Mouse (Mus musculus): ENCODE measurements around the gene Fry. TPM values are rescaled to one million over a fixed set of nuclear protein-coding genes. Genes with fewer than 3 reads are reported as not detected.

Gene Fry
- polyA plus RNA-seq, 1 experiment from 2014 or later, result 3.2 TPM

- no peaks in the 10 kb centered on the region for H3K9me3 ChIP-seq (ENCODE audit: low read length)
- DNase-seq (no peak), ATAC-seq (no peak)
- H3K36me3 ChIP-seq (replicated peaks; ENCODE audit: insufficient read depth, low read length), result no peaks in the 10 kb centered on the region
- H3K27ac ChIP-seq (ENCODE audit: low read depth), result no peak overlapping the region
- no peaks in the 10 kb centered on the region for H3K27me3 ChIP-seq (ENCODE audit: insufficient read depth, low read length)
- TF ChIP-seq EP300 (IDR thresholded peaks at IDR 0.05; ENCODE audit: low read depth) (no peak), CTCF (IDR thresholded peaks at IDR 0.05; ENCODE audit: low read depth) (no peak)
- H3K4me3 ChIP-seq (ENCODE audit: low read depth, low read length), result no peak overlapping the region
- H3K9ac ChIP-seq (replicated peaks), result no peak overlapping the region
- 73% methylated on average over 6 of the region's 6 CpGs for WGBS (ENCODE audit: insufficient replicate concordance)
- H3K4me2 ChIP-seq (ENCODE audit: low read depth, low read length), result no peak overlapping the region
- no peaks in the 10 kb centered on the region for H3K4me1 ChIP-seq (ENCODE audit: insufficient read depth)
These were observed 392.2 kb downstream of the Fry start for GRCm38 (mm10) chr5:150510451-150511225.

- Histone ChIP-seq H3K9ac (replicated peaks) (no peak overlapping the region), H3K4me3 (ENCODE audit: low read depth, low read length) (no peak overlapping the region), H3K4me2 (ENCODE audit: low read depth, low read length) (no peak overlapping the region), H3K4me1 (ENCODE audit: insufficient read depth) (no peaks in the 10 kb centered on the region), H3K27me3 (ENCODE audit: insufficient read depth, low read length) (no peaks in the 10 kb centered on the region), H3K27ac (ENCODE audit: low read depth) (no peak overlapping the region), H3K36me3 (replicated peaks; ENCODE audit: insufficient read depth, low read length) (no peaks in the 10 kb centered on the region), H3K9me3 (ENCODE audit: low read length) (no peaks in the 10 kb centered on the region)
- 75% methylated on average over 4 of the region's 4 CpGs for WGBS (ENCODE audit: insufficient replicate concordance)
- DNase-seq (no peak), ATAC-seq (no peak)
- no peak for TF ChIP-seq EP300 (IDR thresholded peaks at IDR 0.05; ENCODE audit: low read depth)
- TF ChIP-seq CTCF (IDR thresholded peaks at IDR 0.05; ENCODE audit: low read depth), result peak; percentile 35
These were observed 394.8 kb downstream of the Fry start for GRCm38 (mm10) chr5:150513264-150513663.

- no peak overlapping the region for H3K9ac ChIP-seq (replicated peaks)
- no peak overlapping the region for H3K27ac ChIP-seq (ENCODE audit: low read depth)
- ATAC-seq (no peak), DNase-seq (no peak)
- no peak overlapping the region for H3K4me3 ChIP-seq (ENCODE audit: low read depth, low read length)
- no peaks in the 10 kb centered on the region for H3K27me3 ChIP-seq (ENCODE audit: insufficient read depth, low read length)
- no peaks in the 10 kb centered on the region for H3K4me1 ChIP-seq (ENCODE audit: insufficient read depth)
- WGBS (ENCODE audit: insufficient replicate concordance), result 70% methylated on average over 1 of the region's 1 CpGs
- H3K4me2 ChIP-seq (ENCODE audit: low read depth, low read length), result no peak overlapping the region
- TF ChIP-seq EP300 (IDR thresholded peaks at IDR 0.05; ENCODE audit: low read depth) (no peak), CTCF (IDR thresholded peaks at IDR 0.05; ENCODE audit: low read depth) (no peak)
- no peaks in the 10 kb centered on the region for H3K36me3 ChIP-seq (replicated peaks; ENCODE audit: insufficient read depth, low read length)
- no peaks in the 10 kb centered on the region for H3K9me3 ChIP-seq (ENCODE audit: low read length)
These were observed 395.6 kb downstream of the Fry start for GRCm38 (mm10) chr5:150514027-150514426.

GRCm38 (mm10) chr5:150518064-150518463 is 399.6 kb downstream of the Fry start, which contains the start of gene Zar1l:
Zar1l (minus strand) TSS chr5:150518164.
- WGBS (ENCODE audit: insufficient replicate concordance), result 56% methylated on average over 4 of the region's 4 CpGs
- Histone ChIP-seq H3K4me3 (ENCODE audit: low read depth, low read length) (no peak within 1 kb of the TSS), H3K27ac (ENCODE audit: low read depth) (no peak within 1 kb of the TSS), H3K36me3 (replicated peaks; ENCODE audit: insufficient read depth, low read length) (no peaks in the 10 kb centered on the region), H3K9me3 (ENCODE audit: low read length) (no peaks in the 10 kb centered on the region), H3K9ac (replicated peaks) (no peak within 1 kb of the TSS), H3K4me1 (ENCODE audit: insufficient read depth) (peaks cover 2% of the 10 kb centered on the region; the same call in 1 of the 2 replicates), H3K4me2 (ENCODE audit: low read depth, low read length) (no peak within 1 kb of the TSS), H3K27me3 (ENCODE audit: insufficient read depth, low read length) (no peaks in the 10 kb centered on the region)
- DNase-seq (no peak), ATAC-seq (no peak)
- TF ChIP-seq CTCF (IDR thresholded peaks at IDR 0.05; ENCODE audit: low read depth), result no peak
- TF ChIP-seq EP300 (IDR thresholded peaks at IDR 0.05; ENCODE audit: low read depth), result no peak

GRCm38 (mm10) chr5:150519551-150519950 is 401.1 kb downstream of the Fry start:
- no peaks in the 10 kb centered on the region for H3K36me3 ChIP-seq (replicated peaks; ENCODE audit: insufficient read depth, low read length)
- no peaks in the 10 kb centered on the region for H3K9me3 ChIP-seq (ENCODE audit: low read length)
- no peak overlapping the region for H3K27ac ChIP-seq (ENCODE audit: low read depth)
- H3K27me3 ChIP-seq (ENCODE audit: insufficient read depth, low read length), result no peaks in the 10 kb centered on the region
- no peak for ATAC-seq
- TF ChIP-seq EP300 (IDR thresholded peaks at IDR 0.05; ENCODE audit: low read depth) (no peak), CTCF (IDR thresholded peaks at IDR 0.05; ENCODE audit: low read depth) (peak; percentile 67)
- no peak overlapping the region for H3K9ac ChIP-seq (replicated peaks)
- H3K4me3 ChIP-seq (ENCODE audit: low read depth, low read length), result no peak overlapping the region
- WGBS (ENCODE audit: insufficient replicate concordance), result 92% methylated on average over 1 of the region's 1 CpGs
- H3K4me2 ChIP-seq (ENCODE audit: low read depth, low read length), result no peak overlapping the region
- peaks cover 7% of the 10 kb centered on the region; the same call in 1 of the 2 replicates for H3K4me1 ChIP-seq (ENCODE audit: insufficient read depth)
- no peak for DNase-seq

- H3K4me1 ChIP-seq (ENCODE audit: insufficient read depth), result peaks cover 7% of the 10 kb centered on the region; the same call in 1 of the 2 replicates
- H3K4me2 ChIP-seq (ENCODE audit: low read depth, low read length), result peak within 1 kb of the TSS; percentile 81
- no peak for TF ChIP-seq EP300 (IDR thresholded peaks at IDR 0.05; ENCODE audit: low read depth)
- no peak for TF ChIP-seq CTCF (IDR thresholded peaks at IDR 0.05; ENCODE audit: low read depth)
- H3K9ac ChIP-seq (replicated peaks), result peak within 1 kb of the TSS; percentile 82
- H3K36me3 ChIP-seq (replicated peaks; ENCODE audit: insufficient read depth, low read length), result no peaks in the 10 kb centered on the region
- no peaks in the 10 kb centered on the region for H3K9me3 ChIP-seq (ENCODE audit: low read length)
- peak within 1 kb of the TSS; percentile 75 for H3K27ac ChIP-seq (ENCODE audit: low read depth)
- no peaks in the 10 kb centered on the region for H3K27me3 ChIP-seq (ENCODE audit: insufficient read depth, low read length)
- peak within 1 kb of the TSS; percentile 78 for H3K4me3 ChIP-seq (ENCODE audit: low read depth, low read length)
- ATAC-seq (peak; percentile 97), DNase-seq (peak; percentile 97)
- WGBS (ENCODE audit: insufficient replicate concordance), result 3% methylated on average over 63 of the region's 63 CpGs
These were observed 403.8 kb downstream of the Fry start, which contains the start of gene Brca2 for GRCm38 (mm10) chr5:150521937-150522866. Brca2 (plus strand) TSS chr5:150522630.
